Mouse (Mus musculus): ENCODE data around the gene Dab1. TPM values are rescaled to one million over a fixed set of nuclear protein-coding genes. Genes with fewer than 3 reads are reported as not detected.

Gene Dab1
- polyA plus RNA-seq, 1 experiment = 35.8 TPM

GRCm38 (mm10) chr4:104509230-104509985, 890.2 kb downstream of the Dab1 start:
- Histone ChIP-seq H3K4me1 (ENCODE audit: control insufficient read depth, insufficient read depth, low read length) (peaks cover 17% of the 10 kb centered on the region), H3K27me3 (ENCODE audit: control insufficient read depth, insufficient read depth, low read length) (no peaks in the 10 kb centered on the region), H3K4me3 (replicated peaks; ENCODE audit: insufficient read depth, low read depth, low read length) (no peak overlapping the region), H3K27ac (ENCODE audit: insufficient read depth, low read length) (no peak overlapping the region)
- TF ChIP-seq CTCF (IDR thresholded peaks at IDR 0.05; ENCODE audit: borderline replicate concordance, insufficient read depth, low read depth, low read length) (no peak), POLR2A (IDR thresholded peaks at IDR 0.05; ENCODE audit: borderline replicate concordance, insufficient read depth, low read length) (no peak)
- 64% methylated on average over 5 of the region's 5 CpGs for WGBS
- no peak for DNase-seq

GRCm38 (mm10) chr4:104511855-104512254, 892.7 kb downstream of the Dab1 start:
- Histone ChIP-seq H3K4me1 (ENCODE audit: control insufficient read depth, insufficient read depth, low read length) (peaks cover 14% of the 10 kb centered on the region), H3K27me3 (ENCODE audit: control insufficient read depth, insufficient read depth, low read length) (no peaks in the 10 kb centered on the region), H3K27ac (ENCODE audit: insufficient read depth, low read length) (no peak overlapping the region), H3K4me3 (replicated peaks; ENCODE audit: insufficient read depth, low read depth, low read length) (no peak overlapping the region)
- TF ChIP-seq POLR2A (IDR thresholded peaks at IDR 0.05; ENCODE audit: borderline replicate concordance, insufficient read depth, low read length) (no peak), CTCF (IDR thresholded peaks at IDR 0.05; ENCODE audit: borderline replicate concordance, insufficient read depth, low read depth, low read length) (no peak)
- WGBS = 97% methylated on average over 6 of the region's 6 CpGs
- no peak for DNase-seq

- TF ChIP-seq CTCF (IDR thresholded peaks at IDR 0.05; ENCODE audit: borderline replicate concordance, insufficient read depth, low read depth, low read length) (no peak), POLR2A (IDR thresholded peaks at IDR 0.05; ENCODE audit: borderline replicate concordance, insufficient read depth, low read length) (no peak)
Observed at GRCm38 (mm10) chr4:104512513-104512912, 893.4 kb downstream of the Dab1 start.

DNA sequence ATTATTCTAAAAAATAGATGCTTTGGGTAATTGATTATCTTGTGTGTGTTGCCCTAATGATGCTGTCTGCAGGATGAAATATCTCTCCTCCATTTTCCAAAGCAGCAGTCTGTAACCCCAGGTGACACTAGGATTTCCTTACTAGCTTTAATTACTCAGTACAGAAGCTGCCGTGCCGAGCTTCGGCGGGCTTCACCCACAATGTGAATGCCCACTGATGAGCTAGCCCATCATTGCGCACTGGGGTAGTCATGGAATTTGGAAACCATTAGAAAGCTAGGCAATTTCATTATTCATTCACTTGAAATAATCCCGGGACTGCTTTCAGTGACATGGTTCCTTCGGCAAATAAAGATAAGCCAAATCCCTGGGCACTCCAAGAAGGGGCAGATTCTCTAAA, 894.5 kb downstream of the Dab1 start:
- H3K27me3 ChIP-seq (ENCODE audit: control insufficient read depth, insufficient read depth, low read length) = no peaks in the 10 kb centered on the region
- no peak overlapping the region for H3K27ac ChIP-seq (ENCODE audit: insufficient read depth, low read length)
- H3K4me1 ChIP-seq (ENCODE audit: control insufficient read depth, insufficient read depth, low read length) = peaks cover 6% of the 10 kb centered on the region
- no peak overlapping the region for H3K4me3 ChIP-seq (replicated peaks; ENCODE audit: insufficient read depth, low read depth, low read length)
- DNase-seq = no peak
- no peak for TF ChIP-seq CTCF (IDR thresholded peaks at IDR 0.05; ENCODE audit: borderline replicate concordance, insufficient read depth, low read depth, low read length)
- TF ChIP-seq POLR2A (IDR thresholded peaks at IDR 0.05; ENCODE audit: borderline replicate concordance, insufficient read depth, low read length) = no peak
- 92% methylated on average over 7 of the region's 7 CpGs for WGBS

More at GRCm38 (mm10) chr4:104512513-104512912, 893.4 kb downstream of the Dab1 start:
- Histone ChIP-seq H3K27ac (ENCODE audit: insufficient read depth, low read length) (no peak overlapping the region), H3K27me3 (ENCODE audit: control insufficient read depth, insufficient read depth, low read length) (no peaks in the 10 kb centered on the region), H3K4me3 (replicated peaks; ENCODE audit: insufficient read depth, low read depth, low read length) (no peak overlapping the region), H3K4me1 (ENCODE audit: control insufficient read depth, insufficient read depth, low read length) (peaks cover 14% of the 10 kb centered on the region)
- no peak for DNase-seq
- WGBS = 92% methylated on average over 8 of the region's 8 CpGs

GRCm38 (mm10) chr4:104514568-104515000, 895.4 kb downstream of the Dab1 start:
- Histone ChIP-seq H3K27me3 (ENCODE audit: control insufficient read depth, insufficient read depth, low read length) (no peaks in the 10 kb centered on the region), H3K4me3 (replicated peaks; ENCODE audit: insufficient read depth, low read depth, low read length) (peak overlapping the region; percentile 51), H3K27ac (ENCODE audit: insufficient read depth, low read length) (no peak overlapping the region), H3K4me1 (ENCODE audit: control insufficient read depth, insufficient read depth, low read length) (no peaks in the 10 kb centered on the region; the same call in 1 of the 2 replicates)
- peak; percentile 34 to 41 for DNase-seq
- WGBS = 19% methylated on average over 10 of the region's 10 CpGs
- TF ChIP-seq POLR2A (IDR thresholded peaks at IDR 0.05; ENCODE audit: borderline replicate concordance, insufficient read depth, low read length) (no peak), CTCF (IDR thresholded peaks at IDR 0.05; ENCODE audit: borderline replicate concordance, insufficient read depth, low read depth, low read length) (peak; percentile 67)

GRCm38 (mm10) chr4:104515681-104516080, 896.5 kb downstream of the Dab1 start:
- no peak for TF ChIP-seq POLR2A (IDR thresholded peaks at IDR 0.05; ENCODE audit: borderline replicate concordance, insufficient read depth, low read length)
- TF ChIP-seq CTCF (IDR thresholded peaks at IDR 0.05; ENCODE audit: borderline replicate concordance, insufficient read depth, low read depth, low read length) = no peak
- no peaks in the 10 kb centered on the region for H3K27me3 ChIP-seq (ENCODE audit: control insufficient read depth, insufficient read depth, low read length)
- 58% methylated on average over 5 of the region's 5 CpGs for WGBS

GRCm38 (mm10) chr4:104522324-104522723, 903.2 kb downstream of the Dab1 start:
- no peak overlapping the region for H3K27ac ChIP-seq (ENCODE audit: insufficient read depth, low read length)
- H3K27me3 ChIP-seq (ENCODE audit: control insufficient read depth, insufficient read depth, low read length) = no peaks in the 10 kb centered on the region
- H3K4me1 ChIP-seq (ENCODE audit: control insufficient read depth, insufficient read depth, low read length) = peaks cover 12% of the 10 kb centered on the region; the same call in 1 of the 2 replicates
- H3K4me3 ChIP-seq (replicated peaks; ENCODE audit: insufficient read depth, low read depth, low read length) = no peak overlapping the region
- peak; percentile 44 to 65 for DNase-seq
- 29% methylated on average over 8 of the region's 8 CpGs for WGBS
- TF ChIP-seq POLR2A (IDR thresholded peaks at IDR 0.05; ENCODE audit: borderline replicate concordance, insufficient read depth, low read length) (no peak), CTCF (IDR thresholded peaks at IDR 0.05; ENCODE audit: borderline replicate concordance, insufficient read depth, low read depth, low read length) (no peak)

More at GRCm38 (mm10) chr4:104515681-104516080, 896.5 kb downstream of the Dab1 start:
- no peak overlapping the region for H3K27ac ChIP-seq (ENCODE audit: insufficient read depth, low read length)
- no peak overlapping the region for H3K4me3 ChIP-seq (replicated peaks; ENCODE audit: insufficient read depth, low read depth, low read length)
- no peak for DNase-seq
- H3K4me1 ChIP-seq (ENCODE audit: control insufficient read depth, insufficient read depth, low read length) = no peaks in the 10 kb centered on the region

DNA sequence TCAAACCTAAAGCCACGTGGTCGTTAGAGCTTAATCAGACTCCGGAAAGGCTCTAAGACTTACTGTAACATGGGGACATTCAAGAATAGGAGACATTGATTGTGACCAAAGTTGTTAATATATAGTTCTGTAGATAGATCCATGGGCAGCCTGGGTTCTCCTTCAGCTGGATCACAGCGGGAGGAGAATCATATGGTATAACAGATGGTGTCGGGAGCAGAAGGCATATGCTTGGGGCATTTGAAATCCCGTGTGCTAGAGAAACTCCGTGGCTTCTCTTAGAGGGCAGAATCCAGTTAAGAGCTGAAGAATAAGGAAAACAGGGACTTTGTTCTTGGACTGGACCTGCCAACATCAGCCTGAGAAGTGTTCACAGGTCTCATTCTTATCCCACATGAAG, 904.6 kb downstream of the Dab1 start:
- peak; percentile 59 to 76 for DNase-seq
- no peak for TF ChIP-seq POLR2A (IDR thresholded peaks at IDR 0.05; ENCODE audit: borderline replicate concordance, insufficient read depth, low read length)
- no peak for TF ChIP-seq CTCF (IDR thresholded peaks at IDR 0.05; ENCODE audit: borderline replicate concordance, insufficient read depth, low read depth, low read length)
- H3K4me3 ChIP-seq (replicated peaks; ENCODE audit: insufficient read depth, low read depth, low read length) = no peak overlapping the region
- 20% methylated on average over 7 of the region's 7 CpGs for WGBS
- H3K27me3 ChIP-seq (ENCODE audit: control insufficient read depth, insufficient read depth, low read length) = no peaks in the 10 kb centered on the region
- H3K4me1 ChIP-seq (ENCODE audit: control insufficient read depth, insufficient read depth, low read length) = peaks cover 12% of the 10 kb centered on the region; the same call in 1 of the 2 replicates
- peak overlapping the region; percentile 37; the same call in 1 of the 2 replicates for H3K27ac ChIP-seq (ENCODE audit: insufficient read depth, low read length)
